Mouse (Mus musculus) natural killer cell, adult 2 months (primary cell): Measurements from ENCODE around the gene Rnf169.
"Not testable (repeated sequence)": the region's sequence is repeated elsewhere in the genome, so short reads cannot be mapped to it uniquely, and the experiment has no call there.

Experiments used
- DNase-seq, 2 experiments: peaks; one replicate each; pipeline ENCODE4 v3.0.0; 2022; ENCODE audit warnings: low spot score in 2 of 2

Gene Rnf169

GRCm38 (mm10) chr7:99979546-99980131 is 609 bp downstream of the Rnf169 start:
- peak; percentile 18 to 19 for DNase-seq

- DNase-seq, result no peak
These were observed 1.2 kb downstream of the Rnf169 start for GRCm38 (mm10) chr7:99979081-99979480.

GRCm38 (mm10) chr7:99978041-99978440 is 2.2 kb downstream of the Rnf169 start:
- DNase-seq, result no peak

- no peak for DNase-seq
These were observed 4.3 kb downstream of the Rnf169 start for GRCm38 (mm10) chr7:99975819-99976575.

- no peak for DNase-seq
These were observed 5.9 kb downstream of the Rnf169 start for GRCm38 (mm10) chr7:99974208-99974970.

- not testable (repeated sequence) for DNase-seq
These were observed 7.3 kb downstream of the Rnf169 start for GRCm38 (mm10) chr7:99972912-99973311.

GRCm38 (mm10) chr7:99971926-99972325 is 8.3 kb downstream of the Rnf169 start:
- no peak for DNase-seq

GRCm38 (mm10) chr7:99969151-99969550 is 11.1 kb downstream of the Rnf169 start:
- DNase-seq, result no peak

GRCm38 (mm10) chr7:99966011-99966721 is 14.1 kb downstream of the Rnf169 start:
- no peak for DNase-seq

GRCm38 (mm10) chr7:99965020-99965841 is 15.0 kb downstream of the Rnf169 start:
- DNase-seq, result no peak

GRCm38 (mm10) chr7:99963237-99963860 is 16.9 kb downstream of the Rnf169 start:
- no peak for DNase-seq

GRCm38 (mm10) chr7:99962536-99963236 is 17.6 kb downstream of the Rnf169 start:
- no peak for DNase-seq

GRCm38 (mm10) chr7:99961518-99961917 is 18.7 kb downstream of the Rnf169 start:
- no peak for DNase-seq

GRCm38 (mm10) chr7:99960571-99960970 is 19.7 kb downstream of the Rnf169 start:
- DNase-seq, result not testable (repeated sequence)

- DNase-seq, result no peak
These were observed 22.9 kb downstream of the Rnf169 start for GRCm38 (mm10) chr7:99957226-99957965.

GRCm38 (mm10) chr7:99956095-99956494 is 24.2 kb downstream of the Rnf169 start:
- DNase-seq, result no peak

GRCm38 (mm10) chr7:99954212-99954611 is 26.0 kb downstream of the Rnf169 start:
- DNase-seq, result no peak

GRCm38 (mm10) chr7:99953442-99954098 is 26.7 kb downstream of the Rnf169 start:
- no peak for DNase-seq

- no peak for DNase-seq
These were observed 32.9 kb downstream of the Rnf169 start for GRCm38 (mm10) chr7:99947329-99947728.
